Mouse (Mus musculus) MEL (cell line): Measurements from ENCODE around the gene Gm10300. TPM values are rescaled to one million over a fixed set of nuclear protein-coding genes. Genes with fewer than 3 reads are reported as not detected.

Source experiments
- DNase-seq: peaks from one replicate; pipeline ENCODE4 v3.0.0; 2011; ENCODE audit warnings: low read depth, low spot score
- H3K27ac ChIP-seq: 2 replicates; pipeline ENCODE4 v1.5.1; 2012; ENCODE audit warnings: low read depth, mild to moderate bottlenecking, control low read depth, low read length, moderate library complexity; ENCODE audit not compliant: control insufficient read depth
- H3K27me3 ChIP-seq, 2 experiments: fragments of 150-350 bp in 1 of 2; sonication (generic) in 1 of 2; 2 replicates each; pipeline ENCODE4 v1.6.1; 2012; ENCODE audit warnings: low read length in 2 of 2, mild to moderate bottlenecking in 2 of 2, improper control_type of control experiment in 1 of 2, moderate library complexity in 1 of 2; ENCODE audit not compliant: insufficient read depth in 2 of 2, control insufficient read depth in 1 of 2
- H3K36me3 ChIP-seq, 2 experiments: 2 replicates each; pipeline ENCODE4 v1.6.1; 2012 to 2014; ENCODE audit warnings: low read length in 2 of 2, improper control_type of control experiment in 1 of 2, inconsistent platforms in 1 of 2, mild to moderate bottlenecking in 1 of 2; ENCODE audit not compliant: insufficient read depth in 2 of 2, control insufficient read depth in 1 of 2
- H3K4me1 ChIP-seq, 2 experiments: fragments of 150-350 bp in 1 of 2; sonication (generic) in 1 of 2; 2 replicates each; pipeline ENCODE4 v1.6.1; 2012; ENCODE audit warnings: low read length in 2 of 2, improper control_type of control experiment in 1 of 2, mild to moderate bottlenecking in 1 of 2; ENCODE audit not compliant: insufficient read depth in 2 of 2, control insufficient read depth in 1 of 2
- H3K4me3 ChIP-seq, 2 experiments: fragments of 150-350 bp in 1 of 2; sonication (generic) in 1 of 2; 2 replicates each; pipeline ENCODE4 v1.5.1; 2012; ENCODE audit warnings: low read depth in 2 of 2, low read length in 2 of 2, mild to moderate bottlenecking in 2 of 2, moderate library complexity in 2 of 2, control low read depth in 1 of 2, improper control_type of control experiment in 1 of 2; ENCODE audit not compliant: control insufficient read depth in 1 of 2, insufficient read depth in 1 of 2
- H3K79me2 ChIP-seq: 2 replicates; pipeline ENCODE4 v1.6.1; 2012; ENCODE audit warnings: mild to moderate bottlenecking, low read length, moderate library complexity; ENCODE audit not compliant: control insufficient read depth, poor library complexity, insufficient read depth
- H3K9ac ChIP-seq: 2 replicates; pipeline ENCODE4 v1.6.1; 2012; ENCODE audit warnings: low read depth, mild to moderate bottlenecking, control low read depth, low read length, moderate library complexity; ENCODE audit not compliant: control insufficient read depth, poor library complexity, severe bottlenecking
- H3K9me3 ChIP-seq: fragments of 150-350 bp; sonication (generic); replicated peaks from 2 replicates; pipeline ENCODE4 v1.6.1; 2012; ENCODE audit warnings: mild to moderate bottlenecking, low read length, improper control_type of control experiment, moderate library complexity; ENCODE audit not compliant: insufficient read depth
- CHD1 ChIP-seq: IDR thresholded peaks from 2 replicates; pipeline ENCODE4 v1.6.1; 2012; ENCODE audit warnings: low read depth, mild to moderate bottlenecking, inconsistent platforms, low read length, improper control_type of control experiment
- ELF1 ChIP-seq: IDR thresholded peaks from 2 replicates; pipeline ENCODE4 v1.6.1; 2014; ENCODE audit warnings: low read depth, mild to moderate bottlenecking, inconsistent platforms, low read length, improper control_type of control experiment, moderate library complexity
- GABPA ChIP-seq: IDR thresholded peaks from 2 replicates; pipeline ENCODE4 v1.6.1; 2012; ENCODE audit warnings: low read depth, mild to moderate bottlenecking, inconsistent platforms, low read length, improper control_type of control experiment, moderate library complexity
- JUND ChIP-seq: IDR thresholded peaks from 2 replicates; pipeline ENCODE4 v1.6.1; 2011; ENCODE audit warnings: low read depth, mild to moderate bottlenecking, improper control_type of control experiment, low read length
- MAX ChIP-seq: IDR thresholded peaks from 2 replicates; pipeline ENCODE4 v1.6.1; 2011; ENCODE audit warnings: low read length, improper control_type of control experiment
- MYC ChIP-seq: IDR thresholded peaks from 2 replicates; pipeline ENCODE4 v1.6.1; 2011; ENCODE audit warnings: low read depth, mild to moderate bottlenecking, low read length, improper control_type of control experiment, moderate library complexity
- POLR2AphosphoS2 ChIP-seq: IDR thresholded peaks from 2 replicates; pipeline ENCODE4 v1.6.1; 2011; ENCODE audit warnings: low read length, improper control_type of control experiment
- RCOR1 ChIP-seq: IDR thresholded peaks from 2 replicates; pipeline ENCODE4 v1.6.1; 2012; ENCODE audit warnings: low read depth, mild to moderate bottlenecking, inconsistent platforms, low read length, improper control_type of control experiment
- SMC3 ChIP-seq: IDR thresholded peaks from 2 replicates; pipeline ENCODE4 v1.6.1; 2011; ENCODE audit warnings: low read depth, low read length, improper control_type of control experiment
- ZNF384 ChIP-seq: IDR thresholded peaks from 2 replicates; pipeline ENCODE4 v1.6.1; 2012; ENCODE audit warnings: low read depth, mild to moderate bottlenecking, inconsistent platforms, low read length, improper control_type of control experiment
- polyA plus RNA-seq, 2 experiments: library from polyadenylated mRNA; stranded (reverse) in 1 of 2; unstranded in 1 of 2; fragments of >175 nt in 1 of 2; fragments of >200 nt in 1 of 2; gene quantifications; 2 replicates each; pipeline versions ENCODE4 v1.2.1 to v1.2.4; 2012; ENCODE audit warnings: low replicate concordance in 2 of 2, low read depth in 1 of 2; ENCODE audit not compliant: insufficient read length in 2 of 2, insufficient read depth in 1 of 2, missing spikeins in 1 of 2
- total RNA-seq: library from RNA; depleted of rRNA; stranded (reverse); fragments of 300-350 nt; gene quantifications from 2 replicates; pipeline ENCODE4 v1.2.3, GENCODE M21; 2012

Gm10300 gene
- total and polyA plus RNA-seq, 3 experiments = 0.18 to 0.46 TPM; not detected in 1

- Histone ChIP-seq H3K79me2 (peaks cover 50% of the 10 kb centered on the region), H3K27me3 (no peaks in the 10 kb centered on the region), H3K4me3 (no peak overlapping the region), H3K9ac (no peak overlapping the region), H3K36me3 (peaks cover 0 to 35% of the 10 kb centered on the region in 2 experiments; a peak in 2 of 4 replicates), H3K4me1 (peaks cover 18 to 19% of the 10 kb centered on the region in 2 experiments), H3K9me3 (no peaks in the 10 kb centered on the region), H3K27ac (peak overlapping the region; percentile 29; the same call in 1 of the 2 replicates)
- DNase-seq = peak; percentile 37
- TF ChIP-seq CHD1 (no peak), ZNF384 (peak; percentile 59), RCOR1 (no peak)
Observed at GRCm38 (mm10) chr4:132041471-132042332, 32.8 kb upstream of the Gm10300 start.

GRCm38 (mm10) chr4:132043726-132044125 is 30.8 kb upstream of the Gm10300 start:
- H3K27me3 ChIP-seq = no peaks in the 10 kb centered on the region
- TF ChIP-seq JUND (no peak), MAX (no peak), GABPA (no peak), POLR2AphosphoS2 (no peak), ELF1 (no peak), MYC (no peak)
- TF ChIP-seq, all 39 proteins: peak for 0
- Histone ChIP-seq H3K9me3 (no peaks in the 10 kb centered on the region), H3K27ac (no peak overlapping the region), H3K36me3 (peaks cover 0 to 31% of the 10 kb centered on the region in 2 experiments; a peak in 2 of 4 replicates), H3K4me1 (peaks cover 20 to 22% of the 10 kb centered on the region in 2 experiments), H3K9ac (no peak overlapping the region), H3K79me2 (peaks cover 58% of the 10 kb centered on the region), H3K4me3 (no peak overlapping the region)
- DNase-seq = no peak

DNA sequence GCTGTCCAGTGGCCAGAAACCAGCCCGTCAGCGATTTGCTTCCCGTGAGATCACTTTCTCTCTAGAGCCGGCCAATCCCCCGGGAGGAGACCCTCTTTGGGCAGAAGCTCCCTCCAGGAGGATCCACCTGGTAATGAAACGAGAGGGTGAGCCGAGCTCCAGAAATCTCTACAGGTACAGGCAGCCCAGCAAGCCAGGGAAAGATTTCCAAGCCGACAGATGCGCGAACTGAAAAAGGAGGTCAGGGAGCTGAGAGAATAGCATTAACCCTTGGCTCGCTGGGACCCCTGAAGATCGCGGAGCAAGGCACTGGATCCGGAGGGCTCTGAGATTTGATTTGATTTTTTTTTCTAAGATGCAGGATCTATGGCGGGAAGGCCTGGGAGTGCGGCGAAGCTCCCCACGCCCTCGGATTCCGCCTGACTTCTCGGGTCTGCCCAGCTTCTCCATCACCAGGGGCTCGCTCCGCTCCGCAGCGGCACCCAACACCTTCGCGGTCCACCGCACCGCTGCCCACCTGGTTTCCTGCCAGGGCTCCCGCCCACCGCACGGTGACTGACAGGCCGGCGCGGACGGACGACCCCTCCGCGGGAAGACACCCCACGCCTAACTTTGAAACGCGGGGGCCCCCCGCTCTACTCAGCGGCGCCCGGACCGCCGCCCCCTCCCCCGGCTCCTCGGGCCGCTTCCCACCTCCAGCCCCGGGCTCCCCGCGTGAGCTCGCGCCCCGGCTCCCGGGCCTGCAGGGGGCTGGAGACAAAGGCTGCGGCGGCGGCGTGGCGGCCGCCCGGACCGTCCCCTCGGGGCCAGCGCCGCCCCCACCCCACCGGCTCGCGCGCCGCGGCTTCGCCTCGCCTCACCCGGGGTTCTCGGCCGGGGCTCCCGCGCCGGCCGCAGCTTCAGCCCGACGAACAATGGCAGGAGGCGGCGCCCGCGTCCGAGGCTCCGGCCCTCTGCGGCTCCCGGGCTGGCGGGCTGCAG is 26.2 kb upstream of the Gm10300 start:
- TF ChIP-seq SMC3 (no peak), GABPA (no peak), ELF1 (no peak)
- Histone ChIP-seq H3K9me3 (no peaks in the 10 kb centered on the region), H3K9ac (peak overlapping the region; percentile 82), H3K79me2 (peaks cover 35% of the 10 kb centered on the region), H3K36me3 (peaks cover 2 to 4% of the 10 kb centered on the region in 2 experiments; a peak in 3 of 4 replicates), H3K4me1 (peaks cover 3 to 4% of the 10 kb centered on the region in 2 experiments; a peak in 2 of 4 replicates), H3K4me3 (peak overlapping the region; percentile 63 to 80), H3K27me3 (no peaks in the 10 kb centered on the region), H3K27ac (no peak overlapping the region)
- no peak for DNase-seq
